8 mouse cellular contexts compared by ENCODE assay signal in the genomic region with DNA sequence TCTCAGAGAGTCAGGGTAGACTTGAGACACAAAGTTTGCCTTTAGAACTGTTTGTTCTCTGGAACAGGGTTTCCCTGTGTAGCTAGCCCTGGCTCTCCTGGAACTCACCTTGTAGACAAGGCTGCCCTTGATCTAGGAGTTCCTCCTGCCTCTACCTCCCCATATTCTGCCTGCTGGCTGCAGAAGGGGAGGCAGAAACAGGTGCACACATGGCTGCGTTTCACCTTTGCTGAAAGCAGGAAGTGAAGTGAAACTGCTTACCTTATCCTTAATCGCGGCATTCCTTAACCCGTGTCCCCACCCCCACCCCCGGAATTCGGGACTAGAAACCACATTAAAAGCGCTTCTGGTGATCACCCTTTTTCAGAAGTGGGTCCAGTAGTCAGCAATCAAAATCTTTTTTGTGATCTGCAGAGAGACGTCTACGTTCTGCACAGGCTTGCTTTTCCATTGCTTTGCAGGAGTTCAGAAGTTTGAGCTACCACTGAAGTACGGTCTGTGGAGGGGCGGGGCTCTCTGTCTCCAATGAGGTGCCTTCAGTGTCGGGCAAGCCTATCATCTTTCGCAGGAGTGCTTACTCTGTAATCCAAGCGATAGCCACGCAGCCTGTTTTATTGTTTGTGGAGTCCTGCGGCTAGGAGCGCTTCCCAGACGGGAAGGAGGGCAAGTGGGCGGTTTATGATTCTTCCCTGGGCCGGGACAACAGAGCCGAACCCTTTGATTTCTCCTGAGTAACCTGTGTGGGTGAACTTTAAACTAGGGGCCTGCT.
DNase-seq lines count a peak whose midpoint lies in the region; ATAC-seq and TF ChIP-seq lines count a peak whose summit lies in the region.

No protein-coding gene starts in this region.

- no peak for TF ChIP-seq CTCF in spleen, adult 2 months (IDR thresholded peaks at IDR 0.05; ENCODE audit: extremely low read depth, insufficient read depth, insufficient read length, insufficient replicate concordance)

- H3K4me1 ChIP-seq in spleen, adult 2 months (ENCODE audit: control insufficient read depth, insufficient read depth, insufficient read length), result no peaks in the 10 kb centered on the region; the same call in 1 of the 2 replicates
- peaks cover 58% of the 10 kb centered on the region for H3K4me1 ChIP-seq in embryonic facial prominence, embryonic 10.5 days
- H3K4me1 ChIP-seq in intestine, embryonic 16.5 days (ENCODE audit: control insufficient read depth, insufficient read depth, low read length), result peaks cover 15% of the 10 kb centered on the region
- H3K4me1 ChIP-seq in limb, embryonic 10.5 days, result peaks cover 51% of the 10 kb centered on the region
- peaks cover 20% of the 10 kb centered on the region for H3K4me1 ChIP-seq in midbrain, embryonic 11.5 days (ENCODE audit: control insufficient read depth, insufficient read depth, low read length)
- H3K4me1 ChIP-seq in stomach, embryonic 14.5 days (ENCODE audit: control insufficient read depth, insufficient read depth, low read length), result peaks cover 24% of the 10 kb centered on the region; the same call in 1 of the 2 replicates

- H3K9ac ChIP-seq in intestine, embryonic 16.5 days (ENCODE audit: low read depth, low read length), result peak overlapping the region; percentile 66
- H3K9ac ChIP-seq in midbrain, embryonic 11.5 days (ENCODE audit: low read length), result peak overlapping the region; percentile 73
- peak overlapping the region; percentile 45 for H3K9ac ChIP-seq in stomach, embryonic 14.5 days (replicated peaks; ENCODE audit: low read depth, low read length)

- 2% methylated on average over 21 of the region's 21 CpGs for WGBS in spleen, adult 2 months
- 1% methylated on average over 21 of the region's 21 CpGs for WGBS in embryonic facial prominence, embryonic 10.5 days
- WGBS in intestine, embryonic 16.5 days, result under 1% methylated on average over 21 of the region's 21 CpGs
- WGBS in limb, embryonic 10.5 days, result under 1% methylated on average over 21 of the region's 21 CpGs
- WGBS in midbrain, embryonic 11.5 days, result under 1% methylated on average over 21 of the region's 21 CpGs
- WGBS in stomach, embryonic 14.5 days, result under 1% methylated on average over 21 of the region's 21 CpGs

- H3K27ac ChIP-seq in spleen, adult 2 months (ENCODE audit: insufficient read depth, low read length), result no peak overlapping the region
- peak overlapping the region; percentile 89 for H3K27ac ChIP-seq in embryonic facial prominence, embryonic 10.5 days (replicated peaks)
- peak overlapping the region; percentile 81 for H3K27ac ChIP-seq in intestine, embryonic 16.5 days (ENCODE audit: low read length)
- peak overlapping the region; percentile 86 for H3K27ac ChIP-seq in limb, embryonic 10.5 days
- no peak overlapping the region for H3K27ac ChIP-seq in midbrain, embryonic 11.5 days (ENCODE audit: low read depth, low read length)
- H3K27ac ChIP-seq in stomach, embryonic 14.5 days (ENCODE audit: low read length), result peak overlapping the region; percentile 68; the same call in 1 of the 2 replicates

- peak; percentile 98 for ATAC-seq in intestine, embryonic 16.5 days
- peak; percentile 90 for ATAC-seq in midbrain, embryonic 11.5 days (ENCODE audit: low FRiP score)
- peak; percentile 94 for ATAC-seq in stomach, embryonic 14.5 days (ENCODE audit: insufficient number of reproducible peaks, insufficient read depth, low FRiP score, low read depth)

- no peaks in the 10 kb centered on the region for H3K36me3 ChIP-seq in spleen, adult 2 months (ENCODE audit: control insufficient read depth, insufficient read depth, low read length)
- H3K36me3 ChIP-seq in embryonic facial prominence, embryonic 10.5 days (replicated peaks), result no peaks in the 10 kb centered on the region
- H3K36me3 ChIP-seq in intestine, embryonic 16.5 days (ENCODE audit: control insufficient read depth, insufficient read depth, low read length), result no peaks in the 10 kb centered on the region
- H3K36me3 ChIP-seq in limb, embryonic 10.5 days, result no peaks in the 10 kb centered on the region
- no peaks in the 10 kb centered on the region; the same call in 1 of the 2 replicates for H3K36me3 ChIP-seq in midbrain, embryonic 11.5 days (ENCODE audit: control insufficient read depth, insufficient read depth, low read length)
- no peaks in the 10 kb centered on the region for H3K36me3 ChIP-seq in stomach, embryonic 14.5 days (ENCODE audit: control insufficient read depth, insufficient read depth, low read length)

- peak overlapping the region; percentile 75 for H3K4me2 ChIP-seq in intestine, embryonic 16.5 days (ENCODE audit: low read depth, low read length)
- peak overlapping the region; percentile 67 for H3K4me2 ChIP-seq in midbrain, embryonic 11.5 days
- H3K4me2 ChIP-seq in stomach, embryonic 14.5 days (replicated peaks; ENCODE audit: low read depth, low read length), result peak overlapping the region; percentile 70

- no peaks in the 10 kb centered on the region for H3K9me3 ChIP-seq in embryonic facial prominence, embryonic 10.5 days
- H3K9me3 ChIP-seq in intestine, embryonic 16.5 days (ENCODE audit: control insufficient read depth, low read length), result no peaks in the 10 kb centered on the region
- no peaks in the 10 kb centered on the region for H3K9me3 ChIP-seq in limb, embryonic 10.5 days (replicated peaks)
- H3K9me3 ChIP-seq in midbrain, embryonic 11.5 days (ENCODE audit: control insufficient read depth, low read length), result no peaks in the 10 kb centered on the region
- no peaks in the 10 kb centered on the region for H3K9me3 ChIP-seq in stomach, embryonic 14.5 days (ENCODE audit: control insufficient read depth, low read depth, low read length)

- peak overlapping the region; percentile 32; the same call in 1 of the 2 replicates for H3K4me3 ChIP-seq in spleen, adult 2 months (ENCODE audit: extremely low read depth, insufficient read depth, insufficient read length)
- H3K4me3 ChIP-seq in embryonic facial prominence, embryonic 10.5 days, result peak overlapping the region; percentile 66
- peak overlapping the region; percentile 52 for H3K4me3 ChIP-seq in intestine, embryonic 16.5 days (ENCODE audit: low read length)
- H3K4me3 ChIP-seq in limb, embryonic 10.5 days, result peak overlapping the region; percentile 62
- H3K4me3 ChIP-seq in midbrain, embryonic 11.5 days (ENCODE audit: low read depth, low read length), result peak overlapping the region; percentile 44
- H3K4me3 ChIP-seq in stomach, embryonic 14.5 days (ENCODE audit: low read depth, low read length), result peak overlapping the region; percentile 55

- H3K27me3 ChIP-seq in spleen, adult 2 months (ENCODE audit: control insufficient read depth, insufficient read depth, low read length), result no peaks in the 10 kb centered on the region
- no peaks in the 10 kb centered on the region for H3K27me3 ChIP-seq in embryonic facial prominence, embryonic 10.5 days (replicated peaks; ENCODE audit: low read depth, poor library complexity, severe bottlenecking)
- no peaks in the 10 kb centered on the region for H3K27me3 ChIP-seq in intestine, embryonic 16.5 days (replicated peaks; ENCODE audit: control insufficient read depth, insufficient read depth, low read length)
- no peaks in the 10 kb centered on the region for H3K27me3 ChIP-seq in limb, embryonic 10.5 days (ENCODE audit: low read depth, poor library complexity, severe bottlenecking)
- no peaks in the 10 kb centered on the region for H3K27me3 ChIP-seq in midbrain, embryonic 11.5 days (ENCODE audit: control insufficient read depth, insufficient read depth, low read length)
- no peaks in the 10 kb centered on the region for H3K27me3 ChIP-seq in stomach, embryonic 14.5 days (ENCODE audit: control insufficient read depth, insufficient read depth, low read length)

- no peak for TF ChIP-seq POLR2A in spleen, adult 2 months (IDR thresholded peaks at IDR 0.05; ENCODE audit: low read depth, low read length)

- DNase-seq in spleen, adult 2 months (ENCODE audit: low read depth in 1 of 2, low spot score in 2 of 2), result peak in 1 of 2 experiments; percentile 20
- no peak for DNase-seq in spleen, adult 12 weeks (ENCODE audit: low spot score)
- DNase-seq in embryonic facial prominence, embryonic 10.5 days (ENCODE audit: low spot score), result peak; percentile 89
- peak; percentile 99 for DNase-seq in heart, adult 11 months
- DNase-seq in limb, embryonic 10.5 days (ENCODE audit: low spot score), result peak; percentile 83
- peak; percentile 96 for DNase-seq in midbrain, embryonic 11.5 days (ENCODE audit: low spot score, missing footprints)

Comparison
In these comparisons a context has a peak if more than half of its experiments do, and no peak if none do; other contexts are left out.
1. H3K27ac ChIP-seq: peak in embryonic facial prominence, embryonic 10.5 days (single experiment), intestine, embryonic 16.5 days (single experiment), limb, embryonic 10.5 days (single experiment) and stomach, embryonic 14.5 days (single experiment); none in spleen, adult 2 months (single experiment) and midbrain, embryonic 11.5 days (single experiment).
2. Peak in every context shown above with its lines, with median percentiles within 50 percentile points of each other: H3K4me3 ChIP-seq, ATAC-seq, H3K4me2 ChIP-seq and H3K9ac ChIP-seq.